Mouse (Mus musculus): ENCODE data around the gene Gm20431. TPM values are rescaled to one million over a fixed set of nuclear protein-coding genes. Genes with fewer than 3 reads are reported as not detected.

Gene Gm20431
- total and polyA plus RNA-seq, 2 experiments from 2014 or later: 12.0 TPM; not detected in 1

DNA sequence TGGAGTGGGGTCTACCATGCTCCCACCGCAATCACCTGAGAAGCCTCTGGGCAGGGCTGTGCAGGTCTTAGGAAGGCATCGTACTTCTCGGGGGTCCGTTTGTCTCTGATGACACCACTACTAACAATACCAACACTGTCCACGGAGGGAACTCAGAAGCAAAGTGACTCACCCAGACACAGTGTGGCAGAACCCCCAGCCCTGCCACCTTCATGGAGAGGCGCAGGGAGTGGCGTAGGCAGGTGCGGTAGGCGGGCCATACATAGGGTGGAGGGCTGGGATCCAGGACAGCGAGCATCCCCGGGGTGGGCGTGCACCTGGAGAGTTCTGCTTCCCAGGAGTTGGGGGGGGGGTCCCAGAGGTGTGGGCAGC is 26.8 kb upstream of the Gm20431 start:
- H3K36me3 ChIP-seq (ENCODE audit: insufficient read depth, low read length): no peaks in the 10 kb centered on the region
- 21% methylated on average over 12 of the region's 12 CpGs for WGBS
- no peaks in the 10 kb centered on the region for H3K4me1 ChIP-seq (ENCODE audit: insufficient read depth, low read length)
- DNase-seq (ENCODE audit: low spot score) (no peak), ATAC-seq (ENCODE audit: low FRiP score) (peak; percentile 45; the same call in 1 of the 2 replicates)
- no peak for TF ChIP-seq CTCF (IDR thresholded peaks at IDR 0.05)
- H3K4me2 ChIP-seq (ENCODE audit: low read depth, low read length, poor library complexity, severe bottlenecking): peak overlapping the region; percentile 81
- no peaks in the 10 kb centered on the region for H3K9me3 ChIP-seq (ENCODE audit: low read length)
- H3K4me3 ChIP-seq (ENCODE audit: low read depth, low read length): peak overlapping the region; percentile 52
- peaks cover 20% of the 10 kb centered on the region for H3K27me3 ChIP-seq (ENCODE audit: insufficient read depth, low read length)
- no peak overlapping the region for H3K27ac ChIP-seq (ENCODE audit: low read depth, low read length)
- 0 out of 2 replicates have a peak overlapping the region, but pooled peaks have one; percentile 63 for H3K9ac ChIP-seq (replicated peaks; ENCODE audit: low read length, poor library complexity, severe bottlenecking)

DNA sequence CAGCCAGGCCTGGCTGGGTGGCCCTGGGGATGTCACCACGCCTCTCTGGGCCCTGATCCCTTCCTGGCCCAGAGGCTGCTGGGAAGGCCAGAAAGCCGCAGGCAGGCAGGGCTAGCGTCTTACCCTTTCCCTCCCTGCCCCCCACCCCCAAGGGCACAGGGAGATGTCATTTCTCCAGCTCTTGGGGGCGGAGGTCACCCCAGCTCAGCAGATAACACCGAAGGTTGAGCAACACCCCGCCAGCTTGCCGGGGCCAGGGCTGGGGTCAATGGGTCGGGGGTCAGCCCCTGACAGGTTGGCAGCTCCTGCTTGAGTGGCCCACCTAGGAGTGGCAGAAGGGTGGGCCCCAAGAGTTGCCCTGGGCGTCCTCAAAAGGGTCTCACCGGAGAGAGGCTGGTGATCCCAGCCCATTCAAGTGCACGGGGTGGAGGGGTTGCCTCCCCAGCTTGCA is 26.4 kb upstream of the Gm20431 start:
- Histone ChIP-seq H3K4me1 (ENCODE audit: insufficient read depth, low read length) (no peaks in the 10 kb centered on the region), H3K9ac (replicated peaks; ENCODE audit: low read length, poor library complexity, severe bottlenecking) (no peak overlapping the region), H3K4me2 (ENCODE audit: low read depth, low read length, poor library complexity, severe bottlenecking) (no peak overlapping the region), H3K27ac (ENCODE audit: low read depth, low read length) (no peak overlapping the region), H3K36me3 (ENCODE audit: insufficient read depth, low read length) (no peaks in the 10 kb centered on the region), H3K9me3 (ENCODE audit: low read length) (no peaks in the 10 kb centered on the region), H3K4me3 (ENCODE audit: low read depth, low read length) (no peak overlapping the region), H3K27me3 (ENCODE audit: insufficient read depth, low read length) (peaks cover 20% of the 10 kb centered on the region)
- WGBS: 55% methylated on average over 10 of the region's 11 CpGs
- no peak for TF ChIP-seq CTCF (IDR thresholded peaks at IDR 0.05)
- 0 out of 2 replicates have a peak, but pooled peaks have one; percentile 1 for ATAC-seq (ENCODE audit: low FRiP score)
- no peak for DNase-seq (ENCODE audit: low spot score)

DNA sequence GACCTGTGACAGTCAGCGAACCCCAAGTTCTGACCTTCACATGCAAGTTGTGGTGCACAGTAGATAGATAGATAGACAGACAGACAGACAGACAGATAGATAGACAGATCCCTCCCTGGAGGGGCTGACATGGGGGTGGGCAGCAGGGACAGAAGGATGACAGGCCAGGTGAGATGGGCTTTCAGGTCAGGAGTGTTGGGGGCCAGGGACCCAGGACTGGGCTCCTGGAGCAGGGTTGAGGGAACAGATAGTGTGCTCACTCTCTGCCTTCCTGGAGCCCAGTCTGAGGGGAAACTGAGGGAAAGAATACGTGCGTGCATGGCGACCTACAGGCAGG is 25.9 kb upstream of the Gm20431 start:
- Histone ChIP-seq H3K27me3 (ENCODE audit: insufficient read depth, low read length) (peaks cover 20% of the 10 kb centered on the region), H3K36me3 (ENCODE audit: insufficient read depth, low read length) (no peaks in the 10 kb centered on the region), H3K9ac (replicated peaks; ENCODE audit: low read length, poor library complexity, severe bottlenecking) (no peak overlapping the region), H3K4me2 (ENCODE audit: low read depth, low read length, poor library complexity, severe bottlenecking) (no peak overlapping the region), H3K27ac (ENCODE audit: low read depth, low read length) (no peak overlapping the region), H3K9me3 (ENCODE audit: low read length) (no peaks in the 10 kb centered on the region), H3K4me3 (ENCODE audit: low read depth, low read length) (no peak overlapping the region), H3K4me1 (ENCODE audit: insufficient read depth, low read length) (no peaks in the 10 kb centered on the region)
- 89% methylated on average over 1 of the region's 4 CpGs for WGBS
- DNase-seq (ENCODE audit: low spot score) (no peak), ATAC-seq (ENCODE audit: low FRiP score) (no peak)
- TF ChIP-seq CTCF (IDR thresholded peaks at IDR 0.05): no peak

DNA sequence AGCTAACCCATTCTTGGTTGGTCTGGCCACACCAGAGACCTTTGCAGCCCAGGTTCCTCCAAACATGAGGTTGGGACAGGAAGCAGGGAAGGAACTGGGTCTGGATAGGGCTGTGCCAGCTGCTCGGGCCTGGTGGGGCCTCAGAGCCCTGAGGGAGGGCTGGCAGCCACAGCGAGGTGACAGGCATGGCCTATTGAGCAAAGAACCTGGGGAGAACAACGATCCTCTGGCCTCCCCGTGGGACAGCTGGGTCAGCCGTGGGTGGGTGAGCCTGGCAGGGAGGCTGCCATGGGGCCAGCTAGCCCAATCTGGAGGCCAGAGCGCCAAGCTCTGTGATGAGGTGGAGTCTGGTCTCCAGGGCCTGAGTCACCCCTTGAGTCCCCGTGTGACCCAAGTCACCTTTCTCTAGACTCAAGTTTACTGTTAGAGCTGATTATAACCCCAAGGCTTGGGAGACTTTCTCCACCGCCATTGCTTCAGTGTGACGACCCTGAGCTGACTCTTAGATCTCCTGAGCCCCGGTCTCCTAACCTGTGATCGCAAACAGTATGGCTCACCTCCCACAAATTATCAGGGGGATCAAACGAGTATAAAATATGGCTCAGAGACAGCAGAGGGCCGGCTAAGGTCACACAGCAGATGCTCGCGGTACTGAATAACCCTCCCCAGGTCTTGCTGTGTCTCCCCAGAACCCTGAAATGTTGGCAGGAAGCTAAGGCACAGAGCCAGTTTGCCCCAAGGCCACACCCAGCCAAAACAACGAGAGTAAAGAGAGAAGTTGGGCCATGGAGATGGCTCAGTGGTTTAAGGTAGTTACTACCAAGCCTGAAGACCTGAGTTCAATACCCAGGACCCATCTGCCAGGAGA is 25.3 kb upstream of the Gm20431 start:
- Histone ChIP-seq H3K27me3 (ENCODE audit: insufficient read depth, low read length) (peaks cover 17% of the 10 kb centered on the region), H3K36me3 (ENCODE audit: insufficient read depth, low read length) (no peaks in the 10 kb centered on the region), H3K4me1 (ENCODE audit: insufficient read depth, low read length) (no peaks in the 10 kb centered on the region), H3K9me3 (ENCODE audit: low read length) (no peaks in the 10 kb centered on the region), H3K4me3 (ENCODE audit: low read depth, low read length) (no peak overlapping the region), H3K4me2 (ENCODE audit: low read depth, low read length, poor library complexity, severe bottlenecking) (no peak overlapping the region), H3K27ac (ENCODE audit: low read depth, low read length) (no peak overlapping the region), H3K9ac (replicated peaks; ENCODE audit: low read length, poor library complexity, severe bottlenecking) (no peak overlapping the region)
- 82% methylated on average over 16 of the region's 16 CpGs for WGBS
- TF ChIP-seq CTCF (IDR thresholded peaks at IDR 0.05): no peak
- no peak for DNase-seq (ENCODE audit: low spot score)
- no peak for ATAC-seq (ENCODE audit: low FRiP score)

DNA sequence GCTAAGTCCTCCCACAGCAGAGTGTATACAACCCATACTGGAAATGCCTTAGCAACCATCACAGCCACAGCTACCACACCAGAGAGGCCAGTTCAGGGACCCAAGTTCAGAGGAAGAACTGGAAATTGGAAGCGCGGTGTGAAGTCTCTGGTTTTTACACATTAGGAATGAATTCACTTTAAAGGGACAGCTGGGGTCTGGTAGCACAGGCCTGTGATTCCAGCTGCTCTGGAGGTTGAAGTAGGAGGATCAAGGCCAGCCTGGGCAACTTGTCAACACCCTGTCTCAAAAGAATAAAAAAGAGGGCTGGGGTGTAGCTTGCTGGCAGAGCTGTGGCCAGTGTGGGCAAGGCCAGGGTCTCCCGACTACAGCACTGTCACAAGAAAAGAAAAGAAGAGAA is 24.6 kb upstream of the Gm20431 start:
- DNase-seq (ENCODE audit: low spot score) (no peak), ATAC-seq (ENCODE audit: low FRiP score) (no peak)
- 81% methylated on average over 3 of the region's 3 CpGs for WGBS
- Histone ChIP-seq H3K4me2 (ENCODE audit: low read depth, low read length, poor library complexity, severe bottlenecking) (no peak overlapping the region), H3K27ac (ENCODE audit: low read depth, low read length) (no peak overlapping the region), H3K36me3 (ENCODE audit: insufficient read depth, low read length) (no peaks in the 10 kb centered on the region), H3K27me3 (ENCODE audit: insufficient read depth, low read length) (peaks cover 9% of the 10 kb centered on the region; the same call in 1 of the 2 replicates), H3K9me3 (ENCODE audit: low read length) (no peaks in the 10 kb centered on the region), H3K4me1 (ENCODE audit: insufficient read depth, low read length) (no peaks in the 10 kb centered on the region), H3K4me3 (ENCODE audit: low read depth, low read length) (no peak overlapping the region), H3K9ac (replicated peaks; ENCODE audit: low read length, poor library complexity, severe bottlenecking) (no peak overlapping the region)
- TF ChIP-seq CTCF (IDR thresholded peaks at IDR 0.05): no peak

DNA sequence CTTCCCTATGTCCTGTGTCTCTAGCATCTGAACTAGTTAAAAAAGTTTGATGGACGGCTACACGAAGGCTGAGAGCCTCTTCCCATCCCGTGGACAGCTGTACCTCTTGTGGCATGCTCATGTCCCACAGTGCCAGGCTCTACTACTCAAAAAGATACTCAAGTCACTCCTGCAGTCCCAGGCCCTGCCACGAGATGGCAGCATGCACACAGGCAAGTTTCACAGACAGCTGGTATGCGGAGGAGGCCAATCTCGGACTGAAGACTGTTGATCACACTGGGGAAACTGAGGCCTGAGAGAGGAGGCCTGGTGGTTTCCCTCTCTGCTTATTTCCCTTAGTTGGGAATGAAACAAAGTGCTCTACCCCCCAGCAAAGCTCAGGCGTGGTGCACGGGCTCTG is 23.8 kb upstream of the Gm20431 start:
- DNase-seq (ENCODE audit: low spot score) (peak; percentile 92), ATAC-seq (ENCODE audit: low FRiP score) (no peak)
- H3K4me3 ChIP-seq (ENCODE audit: low read depth, low read length): no peak overlapping the region
- no peak overlapping the region for H3K4me2 ChIP-seq (ENCODE audit: low read depth, low read length, poor library complexity, severe bottlenecking)
- no peak overlapping the region for H3K27ac ChIP-seq (ENCODE audit: low read depth, low read length)
- H3K36me3 ChIP-seq (ENCODE audit: insufficient read depth, low read length): no peaks in the 10 kb centered on the region
- TF ChIP-seq CTCF (IDR thresholded peaks at IDR 0.05): peak; percentile 99
- 4% methylated on average over 8 of the region's 8 CpGs for WGBS
- H3K4me1 ChIP-seq (ENCODE audit: insufficient read depth, low read length): no peaks in the 10 kb centered on the region
- no peaks in the 10 kb centered on the region for H3K9me3 ChIP-seq (ENCODE audit: low read length)
- 0 out of 2 replicates have a peak, but pooled peaks cover 4% of the 10 kb centered on the region for H3K27me3 ChIP-seq (ENCODE audit: insufficient read depth, low read length)
- no peak overlapping the region for H3K9ac ChIP-seq (replicated peaks; ENCODE audit: low read length, poor library complexity, severe bottlenecking)

All from midbrain, postnatal 0 days (tissue).